Mouse (Mus musculus): ENCODE measurements around the gene Oas1g. TPM values are rescaled to one million over a fixed set of nuclear protein-coding genes. Genes with fewer than 3 reads are reported as not detected.

Gene Oas1g
- polyA plus RNA-seq, 1 experiment from 2014 or later: 1.3 TPM

GRCm38 (mm10) chr5:120849601-120850136, 37.7 kb downstream of the Oas1g start:
- no peak overlapping the region for H3K4me2 ChIP-seq (ENCODE audit: low read length)
- H3K36me3 ChIP-seq (ENCODE audit: control insufficient read depth, insufficient read depth, low read length): no peaks in the 10 kb centered on the region
- ATAC-seq (ENCODE audit: low FRiP score, low TSS enrichment) (no peak), DNase-seq (peak; percentile 61)
- no peak overlapping the region for H3K9ac ChIP-seq (replicated peaks; ENCODE audit: low read length)
- WGBS: 67% methylated on average over 3 of the region's 3 CpGs
- no peak overlapping the region for H3K27ac ChIP-seq (replicated peaks; ENCODE audit: low read depth, low read length)
- H3K4me3 ChIP-seq (replicated peaks; ENCODE audit: low read depth, low read length): no peak overlapping the region
- H3K27me3 ChIP-seq (ENCODE audit: control insufficient read depth, insufficient read depth, low read length): no peaks in the 10 kb centered on the region
- peaks cover 8% of the 10 kb centered on the region; the same call in 1 of the 2 replicates for H3K9me3 ChIP-seq (ENCODE audit: control insufficient read depth, low read length)
- H3K4me1 ChIP-seq (ENCODE audit: control insufficient read depth, insufficient read depth, low read length): no peaks in the 10 kb centered on the region

- Histone ChIP-seq H3K4me1 (ENCODE audit: control insufficient read depth, insufficient read depth, low read length) (no peaks in the 10 kb centered on the region), H3K36me3 (ENCODE audit: control insufficient read depth, insufficient read depth, low read length) (no peaks in the 10 kb centered on the region), H3K9me3 (ENCODE audit: control insufficient read depth, low read length) (no peaks in the 10 kb centered on the region), H3K27ac (replicated peaks; ENCODE audit: low read depth, low read length) (no peak within 1 kb of the TSS), H3K4me2 (ENCODE audit: low read length) (no peak within 1 kb of the TSS), H3K9ac (replicated peaks; ENCODE audit: low read length) (no peak within 1 kb of the TSS), H3K27me3 (ENCODE audit: control insufficient read depth, insufficient read depth, low read length) (no peaks in the 10 kb centered on the region), H3K4me3 (replicated peaks; ENCODE audit: low read depth, low read length) (no peak within 1 kb of the TSS)
- DNase-seq (no peak), ATAC-seq (ENCODE audit: low FRiP score, low TSS enrichment) (no peak)
- 80% methylated on average over 4 of the region's 4 CpGs for WGBS
These were observed 40.3 kb downstream of the Oas1g start, which contains the start of gene Oas1f for GRCm38 (mm10) chr5:120847067-120847466. TSS of gene Oas1f (plus strand) at chr5:120847367.

GRCm38 (mm10) chr5:120844713-120845112, 42.7 kb downstream of the Oas1g start:
- ATAC-seq (ENCODE audit: low FRiP score, low TSS enrichment) (no peak), DNase-seq (peak; percentile 13)
- H3K4me2 ChIP-seq (ENCODE audit: low read length): no peak overlapping the region
- WGBS: 86% methylated on average over 3 of the region's 3 CpGs
- no peaks in the 10 kb centered on the region for H3K4me1 ChIP-seq (ENCODE audit: control insufficient read depth, insufficient read depth, low read length)
- H3K9ac ChIP-seq (replicated peaks; ENCODE audit: low read length): no peak overlapping the region
- H3K27ac ChIP-seq (replicated peaks; ENCODE audit: low read depth, low read length): no peak overlapping the region
- H3K27me3 ChIP-seq (ENCODE audit: control insufficient read depth, insufficient read depth, low read length): no peaks in the 10 kb centered on the region
- no peak overlapping the region for H3K4me3 ChIP-seq (replicated peaks; ENCODE audit: low read depth, low read length)
- no peaks in the 10 kb centered on the region for H3K9me3 ChIP-seq (ENCODE audit: control insufficient read depth, low read length)
- no peaks in the 10 kb centered on the region for H3K36me3 ChIP-seq (ENCODE audit: control insufficient read depth, insufficient read depth, low read length)

GRCm38 (mm10) chr5:120836731-120837585, 50.5 kb downstream of the Oas1g start:
- Histone ChIP-seq H3K4me3 (replicated peaks; ENCODE audit: low read depth, low read length) (no peak overlapping the region), H3K9ac (replicated peaks; ENCODE audit: low read length) (no peak overlapping the region), H3K4me1 (ENCODE audit: control insufficient read depth, insufficient read depth, low read length) (0 out of 2 replicates have a peak, but pooled peaks cover 5% of the 10 kb centered on the region), H3K27me3 (ENCODE audit: control insufficient read depth, insufficient read depth, low read length) (no peaks in the 10 kb centered on the region), H3K9me3 (ENCODE audit: control insufficient read depth, low read length) (no peaks in the 10 kb centered on the region), H3K4me2 (ENCODE audit: low read length) (no peak overlapping the region), H3K36me3 (ENCODE audit: control insufficient read depth, insufficient read depth, low read length) (no peaks in the 10 kb centered on the region), H3K27ac (replicated peaks; ENCODE audit: low read depth, low read length) (no peak overlapping the region)
- ATAC-seq (ENCODE audit: low FRiP score, low TSS enrichment) (no peak), DNase-seq (peak; percentile 65)
- 7% methylated on average over 8 of the region's 8 CpGs for whole genome bisulfite sequencing

GRCm38 (mm10) chr5:120833335-120834280, 53.8 kb downstream of the Oas1g start:
- no peak overlapping the region for H3K4me3 ChIP-seq (replicated peaks; ENCODE audit: low read depth, low read length)
- peak overlapping the region; percentile 41; the same call in 1 of the 2 replicates for H3K27ac ChIP-seq (replicated peaks; ENCODE audit: low read depth, low read length)
- ATAC-seq (ENCODE audit: low FRiP score, low TSS enrichment): no peak; the same call in 1 of the 2 replicates
- H3K9ac ChIP-seq (replicated peaks; ENCODE audit: low read length): 0 out of 2 replicates have a peak overlapping the region, but pooled peaks have one; percentile 23
- WGBS: 8% methylated on average over 17 of the region's 17 CpGs
- peak; percentile 74 for DNase-seq
- H3K27me3 ChIP-seq (ENCODE audit: control insufficient read depth, insufficient read depth, low read length): no peaks in the 10 kb centered on the region
- peak overlapping the region; percentile 38 for H3K4me2 ChIP-seq (ENCODE audit: low read length)
- H3K4me1 ChIP-seq (ENCODE audit: control insufficient read depth, insufficient read depth, low read length): 0 out of 2 replicates have a peak, but pooled peaks cover 5% of the 10 kb centered on the region
- H3K9me3 ChIP-seq (ENCODE audit: control insufficient read depth, low read length): no peaks in the 10 kb centered on the region
- H3K36me3 ChIP-seq (ENCODE audit: control insufficient read depth, insufficient read depth, low read length): no peaks in the 10 kb centered on the region

- H3K27ac ChIP-seq (replicated peaks; ENCODE audit: low read depth, low read length): no peak overlapping the region
- H3K4me2 ChIP-seq (ENCODE audit: low read length): no peak overlapping the region
- no peaks in the 10 kb centered on the region for H3K36me3 ChIP-seq (ENCODE audit: control insufficient read depth, insufficient read depth, low read length)
- DNase-seq (no peak), ATAC-seq (ENCODE audit: low FRiP score, low TSS enrichment) (no peak)
- H3K4me3 ChIP-seq (replicated peaks; ENCODE audit: low read depth, low read length): no peak overlapping the region
- 85% methylated on average over 4 of the region's 4 CpGs for WGBS
- 0 out of 2 replicates have a peak, but pooled peaks cover 5% of the 10 kb centered on the region for H3K4me1 ChIP-seq (ENCODE audit: control insufficient read depth, insufficient read depth, low read length)
- H3K27me3 ChIP-seq (ENCODE audit: control insufficient read depth, insufficient read depth, low read length): no peaks in the 10 kb centered on the region
- no peak overlapping the region for H3K9ac ChIP-seq (replicated peaks; ENCODE audit: low read length)
- no peaks in the 10 kb centered on the region for H3K9me3 ChIP-seq (ENCODE audit: control insufficient read depth, low read length)
These were observed 56.4 kb downstream of the Oas1g start for GRCm38 (mm10) chr5:120831031-120831430.

Small RNA genes within 50 kb of the gene (microRNA-seq; reads per million reads assigned to microRNA genes)
- gene Gm22907: not detected

Other genes with a start within 250 kb of the Oas1g start
- 0.84 and 1.3 TPM in 2 replicates for gene Rasal1, start 238.8 kb downstream of the Oas1g start, polyA plus RNA-seq (2014; fragmentation: Nextera tagmentation; extraction: Ambion mirVana)
- gene Dtx1, start 175.7 kb downstream of the Oas1g start, polyA plus RNA-seq (2014; fragmentation: Nextera tagmentation; extraction: Ambion mirVana): 50.0 and 61.4 TPM in 2 replicates
- 0.43 TPM in 1 of 2 replicates, not detected in the other for gene Oas2, start 137.8 kb downstream of the Oas1g start, polyA plus RNA-seq (2014; fragmentation: Nextera tagmentation; extraction: Ambion mirVana)
- 1.1 TPM in 2 replicates for gene Oas3, start 110.0 kb downstream of the Oas1g start, polyA plus RNA-seq (2014; fragmentation: Nextera tagmentation; extraction: Ambion mirVana)
- gene Oas1e, start 92.1 kb downstream of the Oas1g start, polyA plus RNA-seq (2014; fragmentation: Nextera tagmentation; extraction: Ambion mirVana): 0.12 and 0.23 TPM in 2 replicates
- 0.22 and 0.36 TPM in 2 replicates for gene Oas1c, start 75.1 kb downstream of the Oas1g start, polyA plus RNA-seq (2014; fragmentation: Nextera tagmentation; extraction: Ambion mirVana)
- not detected in 2 replicates for gene Oas1f, start 40.2 kb downstream of the Oas1g start, polyA plus RNA-seq (2014; fragmentation: Nextera tagmentation; extraction: Ambion mirVana)
- not detected in 2 replicates for gene Oas1h, start 26.2 kb downstream of the Oas1g start, polyA plus RNA-seq (2014; fragmentation: Nextera tagmentation; extraction: Ambion mirVana)
- 3.1 TPM in 1 of 2 replicates, not detected in the other for gene Oas1a, start 19.9 kb upstream of the Oas1g start, polyA plus RNA-seq (2014; fragmentation: Nextera tagmentation; extraction: Ambion mirVana)
- gene Oas1d, start 26.9 kb upstream of the Oas1g start, polyA plus RNA-seq (2014; fragmentation: Nextera tagmentation; extraction: Ambion mirVana): not detected in 2 replicates
- 15.6 and 15.8 TPM in 2 replicates for gene Rph3a, start 122.5 kb upstream of the Oas1g start, polyA plus RNA-seq (2014; fragmentation: Nextera tagmentation; extraction: Ambion mirVana)